Mouse (Mus musculus): ENCODE results near the gene Olfml3. TPM values are rescaled to one million over a fixed set of nuclear protein-coding genes. Genes with fewer than 3 reads are reported as not detected.
A peak's percentile ranks its signal among the peaks of the same experiment; 100 is the strongest.

Olfml3 gene
- polyA plus RNA-seq, 1 experiment from 2014 or later = 4.8 TPM

- no peak for ATAC-seq (ENCODE audit: low FRiP score, low TSS enrichment)
- no peaks in the 10 kb centered on the region for H3K9me3 ChIP-seq (ENCODE audit: control insufficient read depth, low read length)
- H3K4me1 ChIP-seq (ENCODE audit: control insufficient read depth, insufficient read depth, low read length) = no peaks in the 10 kb centered on the region
- H3K4me2 ChIP-seq (ENCODE audit: low read length) = no peak overlapping the region
- peaks cover 18% of the 10 kb centered on the region for H3K36me3 ChIP-seq (ENCODE audit: control insufficient read depth, insufficient read depth, low read length)
- H3K9ac ChIP-seq (replicated peaks; ENCODE audit: low read length) = no peak overlapping the region
- no peak overlapping the region for H3K4me3 ChIP-seq (replicated peaks; ENCODE audit: low read depth, low read length)
- 85% methylated on average over 15 of the region's 15 CpGs for WGBS
- no peaks in the 10 kb centered on the region for H3K27me3 ChIP-seq (ENCODE audit: control insufficient read depth, insufficient read depth, low read length)
- no peak overlapping the region for H3K27ac ChIP-seq (replicated peaks; ENCODE audit: low read depth, low read length)
- DNase-seq = peak; percentile 8
These were observed 36.2 kb upstream of the Olfml3 start for GRCm38 (mm10) chr3:103774009-103774408.

DNA sequence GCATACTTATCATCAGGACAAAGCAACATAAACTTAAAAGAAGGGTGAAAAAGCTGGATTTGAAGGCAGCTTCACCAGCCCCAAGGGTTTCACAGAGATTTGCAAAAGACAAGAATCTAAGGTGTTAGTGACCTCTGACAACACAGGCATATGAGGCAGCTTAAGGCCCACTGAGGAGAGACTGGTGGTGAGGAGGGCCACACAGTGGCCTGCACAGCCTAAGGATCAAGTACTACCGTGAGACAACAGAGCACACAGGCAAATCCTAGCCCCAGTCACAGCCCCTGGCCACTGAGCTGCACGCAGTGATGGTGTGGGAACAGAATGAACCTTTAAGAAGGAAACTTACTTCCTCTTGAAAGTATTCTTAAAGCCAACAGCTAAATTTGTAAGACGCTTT, 35.7 kb upstream of the Olfml3 start:
- Histone ChIP-seq H3K4me2 (ENCODE audit: low read length) (no peak overlapping the region), H3K27me3 (ENCODE audit: control insufficient read depth, insufficient read depth, low read length) (no peaks in the 10 kb centered on the region), H3K27ac (replicated peaks; ENCODE audit: low read depth, low read length) (no peak overlapping the region), H3K9ac (replicated peaks; ENCODE audit: low read length) (no peak overlapping the region), H3K9me3 (ENCODE audit: control insufficient read depth, low read length) (no peaks in the 10 kb centered on the region), H3K4me1 (ENCODE audit: control insufficient read depth, insufficient read depth, low read length) (no peaks in the 10 kb centered on the region), H3K4me3 (replicated peaks; ENCODE audit: low read depth, low read length) (no peak overlapping the region), H3K36me3 (ENCODE audit: control insufficient read depth, insufficient read depth, low read length) (peaks cover 21% of the 10 kb centered on the region)
- ATAC-seq (ENCODE audit: low FRiP score, low TSS enrichment) = no peak
- no peak for DNase-seq
- 82% methylated on average over 3 of the region's 3 CpGs for WGBS

- H3K9me3 ChIP-seq (ENCODE audit: control insufficient read depth, low read length) = no peaks in the 10 kb centered on the region
- peaks cover 26% of the 10 kb centered on the region for H3K36me3 ChIP-seq (ENCODE audit: control insufficient read depth, insufficient read depth, low read length)
- H3K4me3 ChIP-seq (replicated peaks; ENCODE audit: low read depth, low read length) = no peak overlapping the region
- H3K4me1 ChIP-seq (ENCODE audit: control insufficient read depth, insufficient read depth, low read length) = no peaks in the 10 kb centered on the region
- WGBS = 84% methylated on average over 4 of the region's 4 CpGs
- ATAC-seq (ENCODE audit: low FRiP score, low TSS enrichment) (no peak), DNase-seq (no peak)
- no peak overlapping the region for H3K9ac ChIP-seq (replicated peaks; ENCODE audit: low read length)
- no peaks in the 10 kb centered on the region for H3K27me3 ChIP-seq (ENCODE audit: control insufficient read depth, insufficient read depth, low read length)
- H3K27ac ChIP-seq (replicated peaks; ENCODE audit: low read depth, low read length) = no peak overlapping the region
- no peak overlapping the region for H3K4me2 ChIP-seq (ENCODE audit: low read length)
These were observed 35.0 kb upstream of the Olfml3 start for GRCm38 (mm10) chr3:103772846-103773245.

- DNase-seq (peak; percentile 13), ATAC-seq (ENCODE audit: low FRiP score, low TSS enrichment) (no peak)
- Histone ChIP-seq H3K27me3 (ENCODE audit: control insufficient read depth, insufficient read depth, low read length) (no peaks in the 10 kb centered on the region), H3K36me3 (ENCODE audit: control insufficient read depth, insufficient read depth, low read length) (peaks cover 15% of the 10 kb centered on the region), H3K4me2 (ENCODE audit: low read length) (no peak overlapping the region), H3K4me3 (replicated peaks; ENCODE audit: low read depth, low read length) (no peak overlapping the region), H3K9me3 (ENCODE audit: control insufficient read depth, low read length) (no peaks in the 10 kb centered on the region), H3K4me1 (ENCODE audit: control insufficient read depth, insufficient read depth, low read length) (no peaks in the 10 kb centered on the region), H3K27ac (replicated peaks; ENCODE audit: low read depth, low read length) (no peak overlapping the region), H3K9ac (replicated peaks; ENCODE audit: low read length) (no peak overlapping the region)
- 73% methylated on average over 9 of the region's 9 CpGs for WGBS
These were observed 33.8 kb upstream of the Olfml3 start for GRCm38 (mm10) chr3:103771531-103772130.

DNA sequence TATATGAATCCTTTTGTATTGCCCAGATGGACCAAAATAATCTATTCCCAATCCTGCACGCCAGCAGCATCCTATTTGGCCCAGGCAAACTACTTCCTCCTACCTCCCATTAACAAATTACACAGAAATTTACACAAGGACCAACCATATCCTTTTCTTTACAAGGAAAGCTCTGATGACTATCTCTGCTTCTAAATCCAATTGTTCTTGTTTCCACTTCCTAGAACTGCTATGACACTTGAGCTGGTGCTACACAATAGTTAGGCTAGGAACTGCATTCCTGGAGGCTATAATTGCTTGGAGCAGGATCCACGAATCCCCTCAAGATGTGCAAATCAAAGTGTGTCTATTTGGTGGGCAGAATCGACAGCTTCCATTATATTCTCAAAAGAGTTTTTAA, 29.0 kb upstream of the Olfml3 start:
- DNase-seq (no peak), ATAC-seq (ENCODE audit: low FRiP score, low TSS enrichment) (no peak)
- Histone ChIP-seq H3K4me2 (ENCODE audit: low read length) (no peak overlapping the region), H3K4me3 (replicated peaks; ENCODE audit: low read depth, low read length) (no peak overlapping the region), H3K36me3 (ENCODE audit: control insufficient read depth, insufficient read depth, low read length) (peaks cover 35% of the 10 kb centered on the region), H3K27ac (replicated peaks; ENCODE audit: low read depth, low read length) (no peak overlapping the region), H3K9ac (replicated peaks; ENCODE audit: low read length) (no peak overlapping the region), H3K27me3 (ENCODE audit: control insufficient read depth, insufficient read depth, low read length) (no peaks in the 10 kb centered on the region), H3K4me1 (ENCODE audit: control insufficient read depth, insufficient read depth, low read length) (no peaks in the 10 kb centered on the region), H3K9me3 (ENCODE audit: control insufficient read depth, low read length) (no peaks in the 10 kb centered on the region)
- WGBS = 65% methylated on average over 3 of the region's 3 CpGs

GRCm38 (mm10) chr3:103759261-103759970, 21.6 kb upstream of the Olfml3 start:
- H3K9me3 ChIP-seq (ENCODE audit: control insufficient read depth, low read length) = no peaks in the 10 kb centered on the region
- no peaks in the 10 kb centered on the region for H3K27me3 ChIP-seq (ENCODE audit: control insufficient read depth, insufficient read depth, low read length)
- H3K4me2 ChIP-seq (ENCODE audit: low read length) = no peak overlapping the region
- no peak overlapping the region for H3K4me3 ChIP-seq (replicated peaks; ENCODE audit: low read depth, low read length)
- DNase-seq = no peak
- 90% methylated on average over 5 of the region's 5 CpGs for WGBS
- ATAC-seq (ENCODE audit: low FRiP score, low TSS enrichment) = no peak
- peaks cover 78% of the 10 kb centered on the region for H3K36me3 ChIP-seq (ENCODE audit: control insufficient read depth, insufficient read depth, low read length)
- H3K27ac ChIP-seq (replicated peaks; ENCODE audit: low read depth, low read length) = no peak overlapping the region
- no peak overlapping the region for H3K9ac ChIP-seq (replicated peaks; ENCODE audit: low read length)
- H3K4me1 ChIP-seq (ENCODE audit: control insufficient read depth, insufficient read depth, low read length) = no peaks in the 10 kb centered on the region

DNA sequence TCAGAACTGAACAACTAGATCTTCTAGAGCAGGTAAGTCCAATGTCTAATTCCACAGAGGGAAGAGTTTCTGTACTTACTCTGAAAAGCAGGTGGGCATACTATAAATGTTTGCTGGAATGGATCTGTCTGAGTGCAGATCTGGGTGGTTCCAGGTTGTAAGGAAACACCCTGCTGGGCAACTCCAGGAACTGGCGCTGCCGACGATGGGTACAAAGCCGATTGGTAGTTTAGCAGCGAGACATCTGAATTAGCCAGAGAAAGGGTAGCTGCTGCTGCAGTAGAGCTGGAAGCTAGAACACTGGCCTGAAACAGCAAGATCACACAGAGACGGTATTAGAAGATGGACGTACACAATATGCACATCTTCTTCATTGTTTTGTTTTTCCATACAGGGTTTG, 20.7 kb upstream of the Olfml3 start:
- ATAC-seq (ENCODE audit: low FRiP score, low TSS enrichment) = no peak
- Histone ChIP-seq H3K9me3 (ENCODE audit: control insufficient read depth, low read length) (no peaks in the 10 kb centered on the region), H3K27ac (replicated peaks; ENCODE audit: low read depth, low read length) (no peak overlapping the region)

DNA sequence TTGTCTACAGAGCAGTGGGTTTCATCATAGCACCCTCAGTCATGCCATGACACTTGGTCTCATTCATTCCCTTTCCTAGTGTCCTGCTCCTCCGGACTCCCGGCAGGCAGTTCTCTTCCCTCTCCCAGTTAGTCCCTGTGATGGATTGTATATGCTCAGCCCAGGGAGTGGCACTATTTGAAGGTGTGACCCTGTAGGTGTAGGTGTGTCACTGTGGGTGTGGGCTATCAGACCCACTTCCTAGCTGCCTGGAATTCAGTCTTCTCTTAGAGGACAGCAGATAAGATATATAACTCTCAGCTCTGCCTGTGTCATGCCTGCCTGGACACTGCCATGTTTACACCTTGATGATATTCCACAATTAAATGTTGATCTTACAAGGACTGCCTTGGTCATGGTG, 19.1 kb upstream of the Olfml3 start:
- WGBS = 90% methylated on average over 2 of the region's 2 CpGs
- ATAC-seq (ENCODE audit: low FRiP score, low TSS enrichment) (no peak), DNase-seq (no peak)
- Histone ChIP-seq H3K9me3 (ENCODE audit: control insufficient read depth, low read length) (no peaks in the 10 kb centered on the region), H3K4me2 (ENCODE audit: low read length) (no peak overlapping the region), H3K27me3 (ENCODE audit: control insufficient read depth, insufficient read depth, low read length) (no peaks in the 10 kb centered on the region), H3K36me3 (ENCODE audit: control insufficient read depth, insufficient read depth, low read length) (peaks cover 80% of the 10 kb centered on the region), H3K9ac (replicated peaks; ENCODE audit: low read length) (no peak overlapping the region), H3K4me1 (ENCODE audit: control insufficient read depth, insufficient read depth, low read length) (no peaks in the 10 kb centered on the region), H3K4me3 (replicated peaks; ENCODE audit: low read depth, low read length) (no peak overlapping the region), H3K27ac (replicated peaks; ENCODE audit: low read depth, low read length) (no peak overlapping the region)

More for the DNA sequence above, 20.7 kb upstream of the Olfml3 start:
- no peaks in the 10 kb centered on the region for H3K27me3 ChIP-seq (ENCODE audit: control insufficient read depth, insufficient read depth, low read length)
- H3K36me3 ChIP-seq (ENCODE audit: control insufficient read depth, insufficient read depth, low read length) = peaks cover 80% of the 10 kb centered on the region
- no peak overlapping the region for H3K4me2 ChIP-seq (ENCODE audit: low read length)
- no peak for DNase-seq
- H3K4me1 ChIP-seq (ENCODE audit: control insufficient read depth, insufficient read depth, low read length) = no peaks in the 10 kb centered on the region
- H3K9ac ChIP-seq (replicated peaks; ENCODE audit: low read length) = no peak overlapping the region
- no peak overlapping the region for H3K4me3 ChIP-seq (replicated peaks; ENCODE audit: low read depth, low read length)
- 84% methylated on average over 7 of the region's 7 CpGs for WGBS

DNA sequence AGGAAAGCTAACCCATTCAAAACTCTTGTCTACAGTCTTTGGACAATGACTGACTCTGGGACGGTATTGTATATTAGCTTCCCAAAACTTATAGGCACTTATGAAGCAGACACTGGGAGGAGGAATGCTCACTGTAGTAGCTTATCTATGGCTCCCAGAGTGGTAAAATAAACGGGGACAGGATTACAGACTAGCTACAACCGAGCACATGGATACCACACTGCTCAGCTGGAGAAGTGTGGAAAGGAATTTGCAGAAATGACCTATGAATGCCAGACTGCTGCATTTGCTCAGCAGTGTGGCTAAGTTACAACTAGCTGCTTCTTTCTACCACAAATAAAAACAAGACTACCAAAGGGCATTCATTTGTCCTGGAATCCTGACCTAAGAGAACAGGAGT, 17.6 kb upstream of the Olfml3 start:
- DNase-seq (no peak), ATAC-seq (ENCODE audit: low FRiP score, low TSS enrichment) (no peak)
- Histone ChIP-seq H3K4me3 (replicated peaks; ENCODE audit: low read depth, low read length) (no peak overlapping the region), H3K4me2 (ENCODE audit: low read length) (no peak overlapping the region), H3K9ac (replicated peaks; ENCODE audit: low read length) (no peak overlapping the region), H3K4me1 (ENCODE audit: control insufficient read depth, insufficient read depth, low read length) (no peaks in the 10 kb centered on the region), H3K9me3 (ENCODE audit: control insufficient read depth, low read length) (no peaks in the 10 kb centered on the region), H3K27me3 (ENCODE audit: control insufficient read depth, insufficient read depth, low read length) (no peaks in the 10 kb centered on the region), H3K27ac (replicated peaks; ENCODE audit: low read depth, low read length) (no peak overlapping the region), H3K36me3 (ENCODE audit: control insufficient read depth, insufficient read depth, low read length) (peaks cover 77% of the 10 kb centered on the region)
- 85% methylated on average over 3 of the region's 3 CpGs for WGBS

Measured in midbrain, embryonic 14.5 days (tissue).